Mouse (Mus musculus): ENCODE data around the gene A730009L09Rik. TPM values are rescaled to one million over a fixed set of nuclear protein-coding genes. Genes with fewer than 3 reads are reported as not detected.

The A730009L09Rik gene
- polyA plus RNA-seq (2012) = not detected in 2 replicates

GRCm38 (mm10) chr16:84514821-84515220 is at the start of gene A730009L09Rik:
Gene A730009L09Rik, plus strand, starts transcription at chr16:84515121.
- TF ChIP-seq GATA1 (IDR thresholded peaks at IDR 0.05; ENCODE audit: low read length) = no peak

DNA sequence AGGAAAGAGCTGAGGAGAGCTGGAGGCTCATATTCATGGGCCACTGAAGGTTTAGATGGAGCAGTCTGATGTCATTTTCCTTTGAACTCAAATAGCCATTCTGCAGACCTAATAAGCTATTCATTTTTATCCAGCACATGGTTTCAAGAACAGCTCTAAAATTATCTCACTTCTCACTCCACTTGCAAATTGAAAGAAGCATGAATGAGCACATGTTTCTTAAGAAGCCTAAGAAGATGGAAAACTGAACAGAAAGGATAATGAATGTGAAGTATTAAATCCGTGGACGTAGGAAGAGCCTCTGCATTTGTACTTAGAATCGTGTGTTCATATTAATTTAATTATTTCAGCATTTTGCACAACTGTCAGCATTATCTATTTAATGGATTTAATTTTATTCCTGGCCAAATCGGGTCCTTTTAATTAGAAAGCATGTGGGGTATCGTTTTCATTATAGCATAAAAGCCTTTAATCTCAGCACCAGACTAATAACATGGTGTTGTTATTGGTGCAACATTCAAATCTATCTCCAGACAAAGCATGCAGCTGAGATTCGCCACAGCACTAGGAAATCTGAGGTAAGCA is 49.2 kb upstream of the A730009L09Rik start:
- TF ChIP-seq GATA1 (IDR thresholded peaks at IDR 0.05; ENCODE audit: low read length) = no peak

- no peak for TF ChIP-seq GATA1 (IDR thresholded peaks at IDR 0.05; ENCODE audit: low read length)
Measured at GRCm38 (mm10) chr16:84468898-84469297, 46.0 kb upstream of the A730009L09Rik start.

GRCm38 (mm10) chr16:84469994-84470393 is 44.9 kb upstream of the A730009L09Rik start:
- TF ChIP-seq GATA1 (IDR thresholded peaks at IDR 0.05; ENCODE audit: low read length) = no peak

GRCm38 (mm10) chr16:84473406-84473805 is 41.5 kb upstream of the A730009L09Rik start:
- no peak for TF ChIP-seq GATA1 (IDR thresholded peaks at IDR 0.05; ENCODE audit: low read length)

DNA sequence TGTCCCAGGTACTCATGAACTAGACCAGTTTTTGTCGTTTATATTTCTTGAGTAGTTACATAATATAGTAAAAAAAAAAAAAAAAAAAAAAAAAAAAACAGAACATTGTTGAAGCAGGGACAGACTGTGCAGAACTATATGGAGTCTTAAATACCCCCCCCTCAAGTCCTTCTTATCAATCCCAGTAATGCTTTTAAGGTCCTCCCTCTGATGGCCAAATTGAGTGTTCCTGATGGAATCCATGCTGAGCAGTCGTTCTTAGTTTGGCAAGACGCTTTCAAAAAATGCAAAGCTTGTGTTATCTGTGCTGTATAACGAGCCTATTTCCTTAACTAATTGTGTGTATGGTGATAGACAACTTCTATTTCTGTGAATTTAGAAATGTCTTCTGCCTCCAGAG is 40.2 kb upstream of the A730009L09Rik start:
- TF ChIP-seq GATA1 (IDR thresholded peaks at IDR 0.05; ENCODE audit: low read length) = no peak

GRCm38 (mm10) chr16:84476948-84477347 is 38.0 kb upstream of the A730009L09Rik start:
- no peak for TF ChIP-seq GATA1 (IDR thresholded peaks at IDR 0.05; ENCODE audit: low read length)

DNA sequence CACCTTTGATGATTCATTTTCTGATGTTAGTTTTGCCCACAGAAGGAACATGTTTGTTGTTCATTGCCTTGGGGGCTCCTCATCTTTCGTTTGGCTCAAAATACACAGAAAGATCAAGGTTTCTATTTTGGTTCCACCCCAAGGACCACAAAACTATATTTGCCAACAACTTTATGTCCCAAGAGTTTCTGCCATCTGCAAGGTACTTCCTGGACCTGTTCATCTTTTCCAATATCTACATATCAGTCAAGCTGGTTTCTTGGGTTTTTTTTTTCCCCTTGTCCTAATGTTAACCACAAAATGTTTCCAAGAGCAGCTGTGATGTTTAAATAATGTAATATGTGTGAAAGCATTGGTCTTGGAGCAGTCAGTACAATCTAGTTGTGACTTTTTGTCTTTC is 37.4 kb upstream of the A730009L09Rik start:
- no peak for TF ChIP-seq GATA1 (IDR thresholded peaks at IDR 0.05; ENCODE audit: low read length)

GRCm38 (mm10) chr16:84477952-84478351 is 37.0 kb upstream of the A730009L09Rik start:
- no peak for TF ChIP-seq GATA1 (IDR thresholded peaks at IDR 0.05; ENCODE audit: low read length)

DNA sequence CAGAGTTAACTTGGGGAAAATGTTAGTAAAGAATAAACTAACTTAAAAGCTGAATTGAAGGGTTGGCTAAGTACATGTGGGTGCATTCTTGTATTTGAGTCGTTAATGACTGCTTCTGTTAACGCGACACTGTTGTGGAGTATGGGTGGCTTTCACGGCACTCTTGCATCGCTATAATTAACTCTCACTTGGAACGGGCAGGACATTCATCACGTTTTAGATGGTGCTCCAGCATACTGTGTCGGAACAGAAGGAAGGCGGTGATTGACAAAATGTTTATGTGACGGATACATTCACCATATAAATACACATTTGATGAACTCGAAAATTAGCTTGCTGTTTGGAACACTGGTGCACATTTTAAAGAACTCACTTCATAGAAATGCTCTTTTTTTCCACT is 29.0 kb upstream of the A730009L09Rik start:
- no peak for TF ChIP-seq GATA1 (IDR thresholded peaks at IDR 0.05; ENCODE audit: low read length)

- no peak for TF ChIP-seq GATA1 (IDR thresholded peaks at IDR 0.05; ENCODE audit: low read length)
Measured at GRCm38 (mm10) chr16:84494818-84495217, 20.1 kb upstream of the A730009L09Rik start.

- no peak for TF ChIP-seq GATA1 (IDR thresholded peaks at IDR 0.05; ENCODE audit: low read length)
Measured at GRCm38 (mm10) chr16:84495438-84495837, 19.5 kb upstream of the A730009L09Rik start.

DNA sequence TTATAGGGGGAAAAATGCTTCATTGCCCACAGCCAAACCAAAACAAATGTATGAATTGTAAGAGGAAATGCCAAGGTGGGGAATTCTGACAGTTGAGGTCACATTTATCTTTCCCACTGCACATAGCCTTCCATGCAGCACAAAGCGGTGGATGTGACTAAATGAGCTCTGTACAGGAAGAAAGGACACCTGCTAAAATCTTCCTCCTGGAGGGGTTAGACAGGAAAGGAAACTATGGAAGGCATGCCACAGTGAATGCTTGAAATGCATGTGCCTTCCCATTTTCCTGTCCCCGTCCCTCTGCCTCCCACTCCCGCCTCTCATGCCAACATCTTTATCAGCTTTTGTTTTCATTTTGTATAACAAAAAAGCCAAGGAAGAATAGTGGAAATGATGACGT is 7.2 kb upstream of the A730009L09Rik start:
- TF ChIP-seq GATA1 (IDR thresholded peaks at IDR 0.05; ENCODE audit: low read length) = no peak

DNA sequence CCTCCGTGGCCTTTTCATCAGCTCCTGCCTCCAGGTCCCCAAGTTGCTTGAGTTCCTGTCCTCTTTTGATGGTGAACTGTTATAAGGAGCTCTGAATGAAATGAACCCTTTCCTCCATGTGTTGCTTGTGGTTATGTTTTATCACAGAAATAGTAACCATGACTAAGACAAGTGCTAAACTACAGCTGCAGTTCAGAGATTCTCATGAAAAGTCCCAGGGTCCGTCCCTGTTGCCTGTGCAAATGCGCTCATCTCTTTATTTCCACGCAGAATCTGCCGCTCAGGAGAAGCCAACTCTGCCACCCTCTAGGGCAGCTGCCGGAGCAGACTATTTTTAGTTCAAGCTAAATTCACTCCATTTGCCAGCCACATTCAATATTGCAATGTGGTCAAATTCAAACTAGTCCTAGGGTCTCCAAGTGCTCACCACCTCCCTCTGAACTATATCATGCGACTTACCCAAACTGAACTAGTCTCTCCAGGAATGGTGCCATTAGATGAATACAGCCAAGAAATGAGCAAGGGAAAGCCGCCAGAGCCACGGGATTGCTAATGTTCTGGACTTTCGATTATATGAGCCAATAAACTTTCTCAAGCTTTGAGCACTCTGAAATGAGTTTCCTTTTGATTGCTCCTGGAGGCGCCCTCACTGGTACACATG is 7.2 kb downstream of the A730009L09Rik start:
- TF ChIP-seq GATA1 (IDR thresholded peaks at IDR 0.05; ENCODE audit: low read length) = no peak

DNA sequence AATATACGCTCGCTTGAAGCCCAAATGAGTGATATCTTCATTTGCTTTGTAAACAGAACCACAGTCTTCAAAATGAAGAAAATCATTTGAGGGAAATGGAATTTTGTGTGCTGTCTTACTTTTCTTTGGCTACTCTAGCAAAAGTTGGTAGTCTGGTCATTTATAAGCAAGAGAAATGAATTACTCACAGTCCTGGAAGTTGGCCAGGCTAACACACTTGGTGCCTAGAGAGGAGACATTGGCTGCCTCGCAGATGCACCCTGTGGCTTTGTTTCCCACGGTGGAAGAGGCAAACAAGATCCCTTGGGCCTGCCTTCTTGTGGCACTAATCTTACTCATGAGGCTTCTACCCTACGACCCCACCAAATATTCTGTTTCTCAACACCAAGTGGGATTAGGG is 8.1 kb downstream of the A730009L09Rik start:
- no peak for TF ChIP-seq GATA1 (IDR thresholded peaks at IDR 0.05; ENCODE audit: low read length)

- no peak for TF ChIP-seq GATA1 (IDR thresholded peaks at IDR 0.05; ENCODE audit: low read length)
Measured at GRCm38 (mm10) chr16:84527375-84527774, 12.5 kb downstream of the A730009L09Rik start.

DNA sequence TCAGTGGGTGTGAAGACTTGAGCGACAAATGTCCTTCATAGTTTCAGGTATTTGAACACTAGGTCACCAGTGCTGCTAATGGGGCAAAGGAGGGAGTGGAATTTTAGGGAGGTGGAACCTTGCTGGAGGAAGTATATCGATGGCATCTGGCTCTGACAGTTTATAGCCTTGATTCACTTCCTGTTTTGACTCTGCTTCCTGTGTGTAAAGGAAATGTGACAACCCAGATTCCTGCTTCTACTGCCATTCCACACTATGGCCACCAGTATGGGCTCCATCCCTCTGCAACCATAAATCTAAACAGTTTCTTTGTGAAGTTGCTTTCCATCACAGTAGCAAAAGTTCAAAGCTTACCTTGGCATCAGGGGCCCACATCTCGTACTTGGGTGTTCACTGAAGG is 17.9 kb downstream of the A730009L09Rik start:
- TF ChIP-seq GATA1 (IDR thresholded peaks at IDR 0.05; ENCODE audit: low read length) = no peak
